Mouse (Mus musculus): Measurements from ENCODE around the gene Hoxd9.

GRCm38 (mm10) chr2:74658667-74659371 lies 38.7 kb upstream of the Hoxd9 start:
- TF ChIP-seq MAX (IDR thresholded peaks at IDR 0.05) (no peak), USF1 (IDR thresholded peaks at IDR 0.05; ENCODE audit: low read depth) (no peak), CTCF (IDR thresholded peaks at IDR 0.05; ENCODE audit: control insufficient read depth, insufficient read depth, insufficient read length) (no peak), MYOD1 (IDR thresholded peaks at IDR 0.05; ENCODE audit: control insufficient read depth, insufficient read length, low read depth) (no peak)

Data from C2C12 (cell line).